Mouse (Mus musculus) heart, embryonic 11.5 days (tissue): ENCODE measurements at regions not wholly inside any gene's neighbourhood (a gene's known extent, or its start where the extent isn't known, plus 50 kb on each side); places are given as distances from the start of the nearest gene placed in this dataset.

ENCODE experiments used
- ATAC-seq: fragments of 200-750 bp; cut with Nextera tagmentation; replicated peaks from 2 replicates; pipeline ENCODE4 v1.8.0; 2017; ENCODE audit warnings: moderate library complexity; ENCODE audit not compliant: insufficient number of reproducible peaks, low FRiP score, low TSS enrichment
- H3K27ac ChIP-seq: fragments of 300-500 bp; sonication (generic); 2 replicates; pipeline ENCODE4 v1.5.1; 2014; ENCODE audit warnings: mild to moderate bottlenecking, low read depth, low read length
- H3K27me3 ChIP-seq: fragments of 300-500 bp; sonication (generic); 2 replicates; pipeline ENCODE4 v1.6.1; 2014; ENCODE audit warnings: mild to moderate bottlenecking, low read length, mixed read lengths; ENCODE audit not compliant: control insufficient read depth, insufficient read depth
- H3K36me3 ChIP-seq: fragments of 300-500 bp; sonication (generic); 2 replicates; pipeline ENCODE4 v1.6.1; 2014; ENCODE audit warnings: mild to moderate bottlenecking, low read length, moderate library complexity, mixed read lengths; ENCODE audit not compliant: control insufficient read depth, insufficient read depth
- H3K4me1 ChIP-seq: fragments of 300-500 bp; sonication (generic); 2 replicates; pipeline ENCODE4 v1.6.1; 2014; ENCODE audit warnings: low read length; ENCODE audit not compliant: control insufficient read depth, insufficient read depth
- H3K4me2 ChIP-seq: fragments of 300-500 bp; sonication (generic); 2 replicates; pipeline ENCODE4 v1.6.1; 2014; ENCODE audit warnings: mild to moderate bottlenecking, moderate library complexity
- H3K4me3 ChIP-seq: fragments of 300-500 bp; sonication (generic); 2 replicates; pipeline ENCODE4 v1.5.1; 2014; ENCODE audit warnings: low read depth, low read length
- H3K9ac ChIP-seq: fragments of 300-500 bp; sonication (generic); 2 replicates; pipeline ENCODE4 v1.6.1; 2014; ENCODE audit warnings: mild to moderate bottlenecking, low read depth, low read length, moderate library complexity
- H3K9me3 ChIP-seq: fragments of 300-500 bp; sonication (generic); replicated peaks from 2 replicates; pipeline ENCODE4 v1.6.1; 2016; ENCODE audit warnings: low read length; ENCODE audit not compliant: control insufficient read depth
- WGBS: fragments of 180-500 bp; shearing (Covaris S2); extraction: QIAGEN DNeasy Blood & Tissue Kit; methylation state at CpG from one replicate; pipeline ENCODE4 v1.1.7; 2014; ENCODE audit not compliant: insufficient replicate concordance; 5-methylcytosine and 5-hydroxymethylcytosine counted together

GRCm38 (mm10) chr13:116489420-116489819 is 179.9 kb upstream of the Isl1 start:
- H3K4me3 ChIP-seq, result no peak overlapping the region
- no peaks in the 10 kb centered on the region for H3K4me1 ChIP-seq
- no peak for ATAC-seq
- H3K27ac ChIP-seq, result no peak overlapping the region
- H3K27me3 ChIP-seq, result no peaks in the 10 kb centered on the region
- H3K36me3 ChIP-seq, result no peaks in the 10 kb centered on the region
- H3K4me2 ChIP-seq, result no peak overlapping the region
- no peaks in the 10 kb centered on the region for H3K9me3 ChIP-seq
- 58% methylated on average over 1 of the region's 1 CpGs for WGBS
- no peak overlapping the region for H3K9ac ChIP-seq

GRCm38 (mm10) chr13:116474611-116475010 is 165.1 kb upstream of the Isl1 start:
- H3K36me3 ChIP-seq, result no peaks in the 10 kb centered on the region
- no peaks in the 10 kb centered on the region for H3K9me3 ChIP-seq
- no peak for ATAC-seq
- no peak overlapping the region for H3K4me3 ChIP-seq
- no peaks in the 10 kb centered on the region for H3K27me3 ChIP-seq
- H3K9ac ChIP-seq, result no peak overlapping the region
- no peaks in the 10 kb centered on the region for H3K4me1 ChIP-seq
- 79% methylated on average over 8 of the region's 8 CpGs for WGBS
- no peak overlapping the region for H3K27ac ChIP-seq
- H3K4me2 ChIP-seq, result no peak overlapping the region

GRCm38 (mm10) chr13:116461757-116462156 is 152.3 kb upstream of the Isl1 start:
- H3K4me2 ChIP-seq, result no peak overlapping the region
- H3K36me3 ChIP-seq, result no peaks in the 10 kb centered on the region
- H3K27me3 ChIP-seq, result no peaks in the 10 kb centered on the region
- no peak for ATAC-seq
- no peaks in the 10 kb centered on the region for H3K9me3 ChIP-seq
- H3K9ac ChIP-seq, result no peak overlapping the region
- WGBS, result 67% methylated on average over 6 of the region's 6 CpGs
- no peak overlapping the region for H3K27ac ChIP-seq
- H3K4me3 ChIP-seq, result no peak overlapping the region
- H3K4me1 ChIP-seq, result no peaks in the 10 kb centered on the region

GRCm38 (mm10) chr13:116443165-116443955 is 133.9 kb upstream of the Isl1 start:
- no peak for ATAC-seq
- Histone ChIP-seq H3K4me3 (0 out of 2 replicates have a peak overlapping the region, but pooled peaks have one; percentile 2), H3K27ac (no peak overlapping the region), H3K4me2 (peak overlapping the region; percentile 43), H3K4me1 (no peaks in the 10 kb centered on the region), H3K9me3 (no peaks in the 10 kb centered on the region), H3K36me3 (no peaks in the 10 kb centered on the region), H3K27me3 (no peaks in the 10 kb centered on the region), H3K9ac (no peak overlapping the region)
- 19% methylated on average over 15 of the region's 15 CpGs for WGBS

GRCm38 (mm10) chr13:116417768-116418167 is 108.3 kb upstream of the Isl1 start:
- Histone ChIP-seq H3K27ac (no peak overlapping the region), H3K27me3 (no peaks in the 10 kb centered on the region), H3K36me3 (no peaks in the 10 kb centered on the region), H3K4me2 (no peak overlapping the region), H3K4me1 (no peaks in the 10 kb centered on the region), H3K9me3 (no peaks in the 10 kb centered on the region), H3K4me3 (no peak overlapping the region), H3K9ac (no peak overlapping the region)
- ATAC-seq, result no peak
- 87% methylated on average over 3 of the region's 3 CpGs for WGBS

- Histone ChIP-seq H3K9ac (no peak overlapping the region), H3K4me3 (no peak overlapping the region), H3K9me3 (no peaks in the 10 kb centered on the region), H3K4me1 (no peaks in the 10 kb centered on the region), H3K36me3 (no peaks in the 10 kb centered on the region), H3K27ac (no peak overlapping the region), H3K4me2 (peak overlapping the region; percentile 32; the same call in 1 of the 2 replicates), H3K27me3 (no peaks in the 10 kb centered on the region)
- no peak for ATAC-seq
- 24% methylated on average over 7 of the region's 7 CpGs for WGBS
Observed at GRCm38 (mm10) chr13:116414473-116414872, 105.0 kb upstream of the Isl1 start.

- H3K36me3 ChIP-seq, result no peaks in the 10 kb centered on the region
- H3K27ac ChIP-seq, result no peak overlapping the region
- no peak overlapping the region for H3K9ac ChIP-seq
- WGBS, result 70% methylated on average over 5 of the region's 5 CpGs
- no peaks in the 10 kb centered on the region for H3K4me1 ChIP-seq
- H3K9me3 ChIP-seq, result no peaks in the 10 kb centered on the region
- no peak overlapping the region for H3K4me2 ChIP-seq
- H3K4me3 ChIP-seq, result no peak overlapping the region
- ATAC-seq, result no peak
- H3K27me3 ChIP-seq, result no peaks in the 10 kb centered on the region
Observed at GRCm38 (mm10) chr13:116410682-116411081, 101.2 kb upstream of the Isl1 start.
